Mouse (Mus musculus): ENCODE results near the gene Pctp. TPM values are rescaled to one million over a fixed set of nuclear protein-coding genes. Genes with fewer than 3 reads are reported as not detected.

Gene Pctp
- polyA plus RNA-seq, 1 experiment from 2014 or later: 13.9 TPM

GRCm38 (mm10) chr11:89988936-89989589 lies 13.6 kb downstream of the Pctp start:
- no peaks in the 10 kb centered on the region for H3K9me3 ChIP-seq (ENCODE audit: control insufficient read depth, low read length)
- no peaks in the 10 kb centered on the region for H3K36me3 ChIP-seq (ENCODE audit: control insufficient read depth, insufficient read depth, low read length)
- no peak overlapping the region for H3K4me3 ChIP-seq (ENCODE audit: low read depth, low read length)
- no peak overlapping the region for H3K4me2 ChIP-seq
- peak; percentile 57 for DNase-seq (ENCODE audit: low spot score)
- H3K9ac ChIP-seq (ENCODE audit: low read depth, low read length): no peak overlapping the region
- peak; percentile 57 for ATAC-seq (replicated peaks; ENCODE audit: low FRiP score)
- WGBS: 29% methylated on average over 8 of the region's 8 CpGs
- H3K4me1 ChIP-seq (replicated peaks; ENCODE audit: control insufficient read depth, insufficient read depth, low read length): no peaks in the 10 kb centered on the region
- no peak overlapping the region for H3K27ac ChIP-seq (ENCODE audit: low read depth, low read length)
- H3K27me3 ChIP-seq (replicated peaks; ENCODE audit: control insufficient read depth, insufficient read depth, low read length): no peaks in the 10 kb centered on the region

GRCm38 (mm10) chr11:89986516-89986915 lies 16.2 kb downstream of the Pctp start:
- Histone ChIP-seq H3K36me3 (ENCODE audit: control insufficient read depth, insufficient read depth, low read length) (no peaks in the 10 kb centered on the region), H3K4me2 (no peak overlapping the region), H3K27me3 (replicated peaks; ENCODE audit: control insufficient read depth, insufficient read depth, low read length) (no peaks in the 10 kb centered on the region), H3K27ac (ENCODE audit: low read depth, low read length) (no peak overlapping the region), H3K9ac (ENCODE audit: low read depth, low read length) (no peak overlapping the region), H3K9me3 (ENCODE audit: control insufficient read depth, low read length) (no peaks in the 10 kb centered on the region), H3K4me1 (replicated peaks; ENCODE audit: control insufficient read depth, insufficient read depth, low read length) (no peaks in the 10 kb centered on the region), H3K4me3 (ENCODE audit: low read depth, low read length) (no peak overlapping the region)
- ATAC-seq (replicated peaks; ENCODE audit: low FRiP score): no peak
- no peak for DNase-seq (ENCODE audit: low spot score)
- WGBS: 93% methylated on average over 8 of the region's 8 CpGs

GRCm38 (mm10) chr11:89985200-89986187 lies 17.2 kb downstream of the Pctp start:
- DNase-seq (ENCODE audit: low spot score): no peak
- Histone ChIP-seq H3K4me1 (replicated peaks; ENCODE audit: control insufficient read depth, insufficient read depth, low read length) (no peaks in the 10 kb centered on the region), H3K36me3 (ENCODE audit: control insufficient read depth, insufficient read depth, low read length) (no peaks in the 10 kb centered on the region), H3K9ac (ENCODE audit: low read depth, low read length) (no peak overlapping the region), H3K4me3 (ENCODE audit: low read depth, low read length) (no peak overlapping the region), H3K9me3 (ENCODE audit: control insufficient read depth, low read length) (no peaks in the 10 kb centered on the region), H3K4me2 (no peak overlapping the region), H3K27me3 (replicated peaks; ENCODE audit: control insufficient read depth, insufficient read depth, low read length) (no peaks in the 10 kb centered on the region), H3K27ac (ENCODE audit: low read depth, low read length) (no peak overlapping the region)
- 78% methylated on average over 10 of the region's 10 CpGs for WGBS
- no peak for ATAC-seq (replicated peaks; ENCODE audit: low FRiP score)

DNA sequence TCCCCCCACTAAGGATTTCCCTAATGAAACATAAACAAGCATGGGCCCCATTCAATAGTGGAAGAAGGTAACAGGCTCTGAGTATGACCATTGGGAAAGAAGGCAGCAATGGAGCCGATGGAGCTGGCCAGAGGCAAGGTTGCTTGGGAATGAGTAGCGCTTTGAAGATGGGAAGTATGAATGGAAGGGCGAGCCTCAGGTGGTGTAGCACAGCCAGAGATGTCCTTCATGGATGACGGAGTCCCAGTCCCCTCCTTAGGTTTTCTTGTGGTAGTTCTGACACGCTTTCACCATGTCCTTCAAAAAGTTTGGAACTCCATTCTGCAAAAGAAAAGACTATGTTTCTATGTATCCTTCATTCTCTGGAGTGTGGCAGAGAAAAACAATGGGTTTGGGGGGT lies 18.3 kb downstream of the Pctp start:
- H3K27ac ChIP-seq (ENCODE audit: low read depth, low read length): no peak overlapping the region
- H3K27me3 ChIP-seq (replicated peaks; ENCODE audit: control insufficient read depth, insufficient read depth, low read length): no peaks in the 10 kb centered on the region
- no peaks in the 10 kb centered on the region for H3K4me1 ChIP-seq (replicated peaks; ENCODE audit: control insufficient read depth, insufficient read depth, low read length)
- DNase-seq (ENCODE audit: low spot score) (no peak), ATAC-seq (replicated peaks; ENCODE audit: low FRiP score) (no peak)
- H3K9ac ChIP-seq (ENCODE audit: low read depth, low read length): no peak overlapping the region
- no peaks in the 10 kb centered on the region for H3K9me3 ChIP-seq (ENCODE audit: control insufficient read depth, low read length)
- 90% methylated on average over 5 of the region's 5 CpGs for WGBS
- no peak overlapping the region for H3K4me2 ChIP-seq
- H3K4me3 ChIP-seq (ENCODE audit: low read depth, low read length): no peak overlapping the region
- no peaks in the 10 kb centered on the region for H3K36me3 ChIP-seq (ENCODE audit: control insufficient read depth, insufficient read depth, low read length)

DNA sequence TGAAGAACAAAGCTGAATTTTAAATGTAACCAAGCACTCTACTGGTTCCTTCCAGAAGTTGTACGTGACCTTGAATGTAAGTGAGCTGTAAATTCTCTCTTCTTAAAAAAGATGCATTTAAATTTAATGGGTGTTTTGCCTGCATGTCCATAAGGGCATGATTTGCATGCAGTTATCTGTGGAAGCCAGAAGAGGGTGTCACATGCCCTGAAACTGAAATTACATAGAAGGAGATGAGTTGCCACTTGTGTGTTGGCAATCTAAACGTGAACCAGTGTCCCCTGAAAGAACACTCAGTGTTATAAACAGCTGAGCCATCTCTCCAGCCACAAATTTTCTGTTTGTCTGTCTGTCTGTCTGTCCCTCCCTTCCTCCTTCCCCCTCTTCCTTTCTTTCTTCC lies 19.8 kb downstream of the Pctp start:
- ATAC-seq (replicated peaks; ENCODE audit: low FRiP score) (no peak), DNase-seq (ENCODE audit: low spot score) (no peak)
- Histone ChIP-seq H3K4me3 (ENCODE audit: low read depth, low read length) (no peak overlapping the region), H3K4me2 (no peak overlapping the region), H3K4me1 (replicated peaks; ENCODE audit: control insufficient read depth, insufficient read depth, low read length) (no peaks in the 10 kb centered on the region; the same call in 1 of the 2 replicates), H3K36me3 (ENCODE audit: control insufficient read depth, insufficient read depth, low read length) (no peaks in the 10 kb centered on the region), H3K9ac (ENCODE audit: low read depth, low read length) (no peak overlapping the region), H3K27me3 (replicated peaks; ENCODE audit: control insufficient read depth, insufficient read depth, low read length) (no peaks in the 10 kb centered on the region), H3K27ac (ENCODE audit: low read depth, low read length) (no peak overlapping the region), H3K9me3 (ENCODE audit: control insufficient read depth, low read length) (no peaks in the 10 kb centered on the region)
- WGBS: 77% methylated on average over 2 of the region's 2 CpGs

DNA sequence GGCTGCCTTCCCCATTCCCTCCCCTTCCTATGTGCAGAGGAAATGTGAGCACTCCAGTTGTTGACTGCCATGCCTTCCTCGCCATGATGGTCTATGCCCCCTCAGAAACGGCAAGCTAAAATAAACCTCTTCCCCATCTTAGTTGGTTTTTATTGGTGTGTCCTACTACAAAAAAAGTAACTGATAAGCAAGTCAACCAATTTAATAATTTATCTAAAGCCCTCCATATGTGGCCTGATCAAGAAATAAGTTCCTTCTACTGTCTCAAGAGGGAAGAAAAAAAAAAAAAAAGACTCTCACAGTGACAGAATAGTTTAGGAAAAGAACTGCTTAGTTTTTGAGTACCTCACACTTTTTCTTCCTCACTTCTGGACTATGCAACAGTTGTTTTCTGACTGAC lies 22.6 kb downstream of the Pctp start:
- WGBS: 85% methylated on average over 2 of the region's 2 CpGs
- no peaks in the 10 kb centered on the region for H3K36me3 ChIP-seq (ENCODE audit: control insufficient read depth, insufficient read depth, low read length)
- H3K4me3 ChIP-seq (ENCODE audit: low read depth, low read length): no peak overlapping the region
- H3K4me2 ChIP-seq: no peak overlapping the region
- H3K9me3 ChIP-seq (ENCODE audit: control insufficient read depth, low read length): no peaks in the 10 kb centered on the region
- ATAC-seq (replicated peaks; ENCODE audit: low FRiP score) (no peak), DNase-seq (ENCODE audit: low spot score) (no peak)
- no peaks in the 10 kb centered on the region for H3K27me3 ChIP-seq (replicated peaks; ENCODE audit: control insufficient read depth, insufficient read depth, low read length)
- H3K27ac ChIP-seq (ENCODE audit: low read depth, low read length): no peak overlapping the region
- H3K9ac ChIP-seq (ENCODE audit: low read depth, low read length): no peak overlapping the region
- H3K4me1 ChIP-seq (replicated peaks; ENCODE audit: control insufficient read depth, insufficient read depth, low read length): no peaks in the 10 kb centered on the region; the same call in 1 of the 2 replicates

DNA sequence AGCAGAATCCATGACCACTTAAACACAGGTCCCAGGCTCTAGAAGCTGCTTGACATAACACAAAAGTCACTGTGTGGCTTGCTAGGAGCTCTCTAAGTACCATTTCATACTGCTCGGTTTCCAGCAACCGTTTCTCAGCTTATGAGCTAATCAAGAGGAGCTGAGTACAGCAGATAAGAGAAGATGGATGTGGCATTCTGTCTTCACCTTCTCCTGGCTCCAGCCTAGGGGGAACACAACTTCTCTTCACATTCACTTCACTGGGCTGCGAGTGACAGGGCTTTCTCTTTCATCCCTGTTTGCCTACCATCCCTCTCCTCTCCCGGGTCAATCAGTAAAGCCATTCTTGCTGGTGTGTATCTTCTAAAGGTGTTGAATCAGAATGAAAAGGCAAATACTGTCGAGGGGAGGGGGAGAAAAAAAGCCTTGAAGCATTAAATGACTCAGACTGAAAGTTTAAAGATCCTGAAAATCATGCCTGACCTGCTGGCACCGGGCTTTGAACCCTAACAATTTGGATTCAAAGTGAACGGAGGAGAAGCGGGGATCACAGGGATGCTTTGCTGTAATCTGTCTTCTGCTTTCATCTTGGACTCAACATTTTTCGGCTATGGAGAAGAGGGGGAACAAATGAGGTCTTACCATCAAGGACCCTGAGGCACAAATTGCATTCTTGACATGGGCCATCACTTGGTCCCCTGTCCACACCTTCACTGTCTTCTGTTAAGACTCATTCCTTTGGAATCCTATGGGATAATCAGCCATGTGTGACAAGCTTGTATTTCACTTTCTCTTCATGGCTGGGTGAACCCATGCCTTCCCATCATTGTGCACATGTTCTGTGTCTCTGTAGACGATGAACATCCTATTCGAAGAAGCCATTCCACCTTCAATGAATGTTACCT lies 23.5 kb downstream of the Pctp start:
- 45% methylated on average over 11 of the region's 11 CpGs for WGBS
- Histone ChIP-seq H3K9me3 (ENCODE audit: control insufficient read depth, low read length) (no peaks in the 10 kb centered on the region), H3K36me3 (ENCODE audit: control insufficient read depth, insufficient read depth, low read length) (no peaks in the 10 kb centered on the region), H3K4me2 (no peak overlapping the region), H3K4me1 (replicated peaks; ENCODE audit: control insufficient read depth, insufficient read depth, low read length) (no peaks in the 10 kb centered on the region; the same call in 1 of the 2 replicates), H3K27me3 (replicated peaks; ENCODE audit: control insufficient read depth, insufficient read depth, low read length) (no peaks in the 10 kb centered on the region), H3K4me3 (ENCODE audit: low read depth, low read length) (no peak overlapping the region), H3K9ac (ENCODE audit: low read depth, low read length) (no peak overlapping the region), H3K27ac (ENCODE audit: low read depth, low read length) (no peak overlapping the region)
- no peak for DNase-seq (ENCODE audit: low spot score)
- no peak for ATAC-seq (replicated peaks; ENCODE audit: low FRiP score)

DNA sequence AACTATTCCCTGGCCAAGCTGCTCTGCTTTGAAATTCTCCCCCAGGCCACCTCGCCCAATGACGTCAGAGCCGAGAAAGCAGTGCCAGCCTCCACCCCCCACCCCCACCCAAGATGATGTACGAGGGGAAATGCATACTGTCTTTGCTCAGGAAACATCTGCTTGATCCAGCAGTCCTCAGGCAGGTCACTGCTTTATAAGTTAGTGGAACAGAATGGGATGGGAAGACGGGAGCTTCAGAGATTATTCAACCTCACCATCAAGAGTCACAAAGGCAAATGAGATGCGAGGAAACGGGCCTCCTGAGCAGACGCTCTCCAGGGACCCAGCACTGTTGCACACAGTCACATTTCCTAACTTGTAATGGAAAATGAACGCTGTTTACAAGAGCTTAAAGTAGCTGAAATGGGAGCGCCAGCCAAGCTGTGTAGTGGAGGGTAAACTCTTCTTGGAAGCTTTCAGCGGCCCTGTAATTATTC lies 24.3 kb downstream of the Pctp start:
- 22% methylated on average over 11 of the region's 11 CpGs for WGBS
- DNase-seq (ENCODE audit: low spot score): no peak
- Histone ChIP-seq H3K36me3 (ENCODE audit: control insufficient read depth, insufficient read depth, low read length) (no peaks in the 10 kb centered on the region), H3K4me2 (no peak overlapping the region), H3K9ac (ENCODE audit: low read depth, low read length) (no peak overlapping the region), H3K4me3 (ENCODE audit: low read depth, low read length) (no peak overlapping the region), H3K27me3 (replicated peaks; ENCODE audit: control insufficient read depth, insufficient read depth, low read length) (no peaks in the 10 kb centered on the region), H3K4me1 (replicated peaks; ENCODE audit: control insufficient read depth, insufficient read depth, low read length) (no peaks in the 10 kb centered on the region; the same call in 1 of the 2 replicates), H3K9me3 (ENCODE audit: control insufficient read depth, low read length) (no peaks in the 10 kb centered on the region), H3K27ac (ENCODE audit: low read depth, low read length) (no peak overlapping the region)
- no peak for ATAC-seq (replicated peaks; ENCODE audit: low FRiP score)

Data from liver, embryonic 11.5 days (tissue).